Mouse (Mus musculus) liver, adult 2 months (tissue): ENCODE data around the gene Lrig1.

ENCODE experiments used
- CTCF ChIP-seq: fragments of 200-500 bp; IDR thresholded peaks from 2 replicates; pipeline ENCODE4 v1.5.1; 2011; ENCODE audit warnings: low read depth, low read length, control low read depth
- POLR2A ChIP-seq: fragments of 200-500 bp; IDR thresholded peaks from 2 replicates; pipeline ENCODE4 v1.6.1; 2011; ENCODE audit warnings: low read length, control low read depth; ENCODE audit not compliant: insufficient read depth; ENCODE audit errors: extremely low read depth

DNA sequence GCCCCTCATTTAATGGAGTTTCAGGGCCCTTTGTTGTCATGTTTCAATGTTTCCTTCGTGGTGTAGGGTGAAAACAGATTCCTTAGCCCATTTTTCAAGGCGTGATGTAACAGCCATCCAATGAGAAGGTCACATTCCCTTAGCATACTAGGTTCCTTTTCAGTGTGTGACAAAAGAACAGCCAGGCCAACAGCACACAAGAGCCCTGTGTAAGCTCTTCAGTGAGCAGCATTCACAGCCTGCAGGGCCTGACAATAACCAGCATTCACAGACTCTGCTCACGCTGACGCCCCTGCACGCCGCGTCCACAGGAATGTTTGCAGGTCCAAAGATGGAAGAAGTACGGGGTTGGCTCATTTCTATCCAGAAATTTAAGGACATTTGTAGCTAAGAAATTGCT is 122.0 kb downstream of the Lrig1 start:
- TF ChIP-seq CTCF (no peak), POLR2A (no peak)
